Mouse (Mus musculus): ENCODE data around the gene Thap2. TPM values are rescaled to one million over a fixed set of nuclear protein-coding genes. Genes with fewer than 3 reads are reported as not detected.

Gene Thap2
- polyA plus RNA-seq, 1 experiment from 2014 or later, result 26.2 TPM

GRCm38 (mm10) chr10:115349029-115349428 lies 35.2 kb downstream of the Thap2 start:
- WGBS, result 80% methylated on average over 10 of the region's 10 CpGs
- no peak for DNase-seq (ENCODE audit: low spot score)
- Histone ChIP-seq H3K4me1 (no peaks in the 10 kb centered on the region), H3K4me3 (no peak overlapping the region), H3K27me3 (replicated peaks; ENCODE audit: low read depth, poor library complexity, severe bottlenecking) (no peaks in the 10 kb centered on the region), H3K9me3 (no peaks in the 10 kb centered on the region), H3K36me3 (replicated peaks) (peaks cover 25% of the 10 kb centered on the region), H3K27ac (replicated peaks) (no peak overlapping the region)

GRCm38 (mm10) chr10:115348131-115348530 lies 36.1 kb downstream of the Thap2 start:
- Histone ChIP-seq H3K9me3 (no peaks in the 10 kb centered on the region), H3K4me3 (no peak overlapping the region), H3K36me3 (replicated peaks) (peaks cover 32% of the 10 kb centered on the region), H3K27me3 (replicated peaks; ENCODE audit: low read depth, poor library complexity, severe bottlenecking) (no peaks in the 10 kb centered on the region), H3K4me1 (no peaks in the 10 kb centered on the region), H3K27ac (replicated peaks) (no peak overlapping the region)
- no peak for DNase-seq (ENCODE audit: low spot score)
- 84% methylated on average over 6 of the region's 6 CpGs for WGBS

- Histone ChIP-seq H3K4me3 (no peak overlapping the region), H3K27ac (replicated peaks) (no peak overlapping the region), H3K9me3 (no peaks in the 10 kb centered on the region), H3K36me3 (replicated peaks) (peaks cover 45% of the 10 kb centered on the region), H3K27me3 (replicated peaks; ENCODE audit: low read depth, poor library complexity, severe bottlenecking) (no peaks in the 10 kb centered on the region), H3K4me1 (no peaks in the 10 kb centered on the region)
- no peak for DNase-seq (ENCODE audit: low spot score)
These were observed 37.8 kb downstream of the Thap2 start for GRCm38 (mm10) chr10:115346444-115346843.

GRCm38 (mm10) chr10:115342771-115343425 lies 41.3 kb downstream of the Thap2 start:
- H3K27me3 ChIP-seq (replicated peaks; ENCODE audit: low read depth, poor library complexity, severe bottlenecking), result no peaks in the 10 kb centered on the region
- H3K36me3 ChIP-seq (replicated peaks), result peaks cover 49% of the 10 kb centered on the region
- 87% methylated on average over 4 of the region's 4 CpGs for WGBS
- H3K27ac ChIP-seq (replicated peaks), result no peak overlapping the region
- no peak overlapping the region for H3K4me3 ChIP-seq
- H3K4me1 ChIP-seq, result no peaks in the 10 kb centered on the region
- no peak for DNase-seq (ENCODE audit: low spot score)
- H3K9me3 ChIP-seq, result no peaks in the 10 kb centered on the region

GRCm38 (mm10) chr10:115339820-115340328 lies 44.4 kb downstream of the Thap2 start:
- no peak overlapping the region for H3K4me3 ChIP-seq
- H3K9me3 ChIP-seq, result no peaks in the 10 kb centered on the region
- WGBS, result 93% methylated on average over 7 of the region's 7 CpGs
- no peaks in the 10 kb centered on the region for H3K4me1 ChIP-seq
- H3K36me3 ChIP-seq (replicated peaks), result peaks cover 28% of the 10 kb centered on the region
- H3K27me3 ChIP-seq (replicated peaks; ENCODE audit: low read depth, poor library complexity, severe bottlenecking), result no peaks in the 10 kb centered on the region
- DNase-seq (ENCODE audit: low spot score), result no peak
- no peak overlapping the region for H3K27ac ChIP-seq (replicated peaks)

- no peaks in the 10 kb centered on the region for H3K27me3 ChIP-seq (replicated peaks; ENCODE audit: low read depth, poor library complexity, severe bottlenecking)
These were observed 47.3 kb downstream of the Thap2 start for GRCm38 (mm10) chr10:115336901-115337300.

GRCm38 (mm10) chr10:115333528-115333927 lies 50.7 kb downstream of the Thap2 start:
- Histone ChIP-seq H3K27me3 (replicated peaks; ENCODE audit: low read depth, poor library complexity, severe bottlenecking) (no peaks in the 10 kb centered on the region), H3K9me3 (no peaks in the 10 kb centered on the region), H3K4me1 (no peaks in the 10 kb centered on the region), H3K27ac (replicated peaks) (no peak overlapping the region), H3K4me3 (no peak overlapping the region), H3K36me3 (replicated peaks) (no peaks in the 10 kb centered on the region)
- WGBS, result 87% methylated on average over 9 of the region's 9 CpGs
- DNase-seq (ENCODE audit: low spot score), result no peak

More at GRCm38 (mm10) chr10:115336901-115337300, 47.3 kb downstream of the Thap2 start:
- peaks cover 5% of the 10 kb centered on the region for H3K36me3 ChIP-seq (replicated peaks)
- no peaks in the 10 kb centered on the region for H3K9me3 ChIP-seq
- H3K4me1 ChIP-seq, result no peaks in the 10 kb centered on the region
- no peak for DNase-seq (ENCODE audit: low spot score)
- WGBS, result 86% methylated on average over 4 of the region's 4 CpGs
- H3K4me3 ChIP-seq, result no peak overlapping the region
- H3K27ac ChIP-seq (replicated peaks), result no peak overlapping the region

- no peaks in the 10 kb centered on the region for H3K27me3 ChIP-seq (replicated peaks; ENCODE audit: low read depth, poor library complexity, severe bottlenecking)
- WGBS, result 87% methylated on average over 4 of the region's 4 CpGs
- no peak overlapping the region for H3K4me3 ChIP-seq
- no peaks in the 10 kb centered on the region for H3K9me3 ChIP-seq
- no peak for DNase-seq (ENCODE audit: low spot score)
- no peaks in the 10 kb centered on the region for H3K36me3 ChIP-seq (replicated peaks)
- no peak overlapping the region for H3K27ac ChIP-seq (replicated peaks)
- H3K4me1 ChIP-seq, result no peaks in the 10 kb centered on the region
These were observed 51.2 kb downstream of the Thap2 start for GRCm38 (mm10) chr10:115332997-115333396.

GRCm38 (mm10) chr10:115332420-115332952 lies 51.8 kb downstream of the Thap2 start:
- no peak for DNase-seq (ENCODE audit: low spot score)
- Histone ChIP-seq H3K4me1 (no peaks in the 10 kb centered on the region), H3K4me3 (no peak overlapping the region), H3K36me3 (replicated peaks) (no peaks in the 10 kb centered on the region), H3K27me3 (replicated peaks; ENCODE audit: low read depth, poor library complexity, severe bottlenecking) (no peaks in the 10 kb centered on the region), H3K27ac (replicated peaks) (no peak overlapping the region), H3K9me3 (no peaks in the 10 kb centered on the region)
- 82% methylated on average over 8 of the region's 8 CpGs for WGBS

GRCm38 (mm10) chr10:115329010-115329530 lies 55.2 kb downstream of the Thap2 start:
- Histone ChIP-seq H3K36me3 (replicated peaks) (no peaks in the 10 kb centered on the region), H3K27me3 (replicated peaks; ENCODE audit: low read depth, poor library complexity, severe bottlenecking) (no peaks in the 10 kb centered on the region), H3K9me3 (no peaks in the 10 kb centered on the region), H3K4me1 (no peaks in the 10 kb centered on the region), H3K27ac (replicated peaks) (no peak overlapping the region), H3K4me3 (no peak overlapping the region)
- WGBS, result 81% methylated on average over 3 of the region's 3 CpGs
- no peak for DNase-seq (ENCODE audit: low spot score)

- Histone ChIP-seq H3K36me3 (replicated peaks) (no peaks in the 10 kb centered on the region), H3K4me3 (no peak overlapping the region), H3K9me3 (no peaks in the 10 kb centered on the region), H3K4me1 (no peaks in the 10 kb centered on the region), H3K27me3 (replicated peaks; ENCODE audit: low read depth, poor library complexity, severe bottlenecking) (no peaks in the 10 kb centered on the region), H3K27ac (replicated peaks) (no peak overlapping the region)
- no peak for DNase-seq (ENCODE audit: low spot score)
- WGBS, result 74% methylated on average over 6 of the region's 6 CpGs
These were observed 55.7 kb downstream of the Thap2 start for GRCm38 (mm10) chr10:115328514-115328913.

- no peaks in the 10 kb centered on the region for H3K9me3 ChIP-seq
- peak; percentile 73 for DNase-seq (ENCODE audit: low spot score)
- H3K27ac ChIP-seq (replicated peaks), result no peak overlapping the region
- H3K4me1 ChIP-seq, result no peaks in the 10 kb centered on the region
- H3K36me3 ChIP-seq (replicated peaks), result no peaks in the 10 kb centered on the region
- 16% methylated on average over 6 of the region's 6 CpGs for WGBS
- H3K4me3 ChIP-seq, result no peak overlapping the region
- no peaks in the 10 kb centered on the region for H3K27me3 ChIP-seq (replicated peaks; ENCODE audit: low read depth, poor library complexity, severe bottlenecking)
These were observed 60.9 kb downstream of the Thap2 start for GRCm38 (mm10) chr10:115323295-115323694.
